Mouse (Mus musculus) layer of hippocampus, postnatal 10 days (tissue): ENCODE measurements at regions not wholly inside any gene's neighbourhood (a gene's known extent, or its start where the extent isn't known, plus 50 kb on each side); places are given as distances from the start of the nearest gene placed in this dataset.

Experiments used
- DNase-seq, 2 experiments: peaks; one replicate each; pipeline ENCODE4 v3.0.0; 2021; ENCODE audit warnings: low spot score in 2 of 2

- no peak for DNase-seq
These were observed 357.6 kb downstream of the 1500009L16Rik start for GRCm38 (mm10) chr10:84080236-84080635.

DNA sequence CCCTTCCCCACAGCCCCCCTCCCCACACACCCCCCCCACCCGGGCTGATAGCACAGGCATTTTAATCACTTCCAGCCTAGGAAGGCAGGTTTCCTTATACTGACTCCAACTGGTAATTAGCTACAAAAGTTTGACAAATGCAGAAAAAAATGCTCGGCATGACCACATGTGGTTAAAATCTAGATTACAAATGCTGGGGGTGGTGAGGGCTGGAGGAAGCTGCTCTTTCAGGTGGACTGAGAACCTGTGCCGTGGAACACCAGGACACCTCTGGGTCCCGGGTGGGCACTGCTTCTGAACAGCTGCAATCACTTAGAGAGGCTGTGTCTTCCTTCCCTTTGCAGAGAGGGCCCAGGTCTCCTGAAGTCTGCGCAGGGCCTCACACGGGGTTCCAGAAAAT, 358.7 kb downstream of the Nuak1 start:
- no peak for DNase-seq

DNA sequence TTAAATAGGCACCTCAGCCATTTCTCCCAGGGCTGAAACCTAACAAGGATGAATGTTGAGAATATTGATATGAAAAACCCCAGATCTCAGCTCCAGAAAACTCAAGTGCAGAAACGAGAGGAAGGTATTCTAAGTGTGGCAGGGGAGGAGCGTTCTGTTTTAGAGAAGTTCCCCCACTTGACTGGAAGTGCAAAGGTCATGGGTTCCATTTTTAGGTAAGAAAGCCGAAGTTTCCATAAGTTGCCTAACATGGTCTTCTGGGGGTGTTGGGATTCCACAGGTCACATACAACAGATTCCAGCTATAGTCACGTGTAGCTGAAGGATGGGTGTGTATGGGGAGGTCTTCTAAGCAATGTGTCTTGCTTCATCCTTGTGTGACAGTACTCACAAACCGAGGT, 352.9 kb downstream of the Nuak1 start:
- DNase-seq: no peak

- DNase-seq: no peak
These were observed 352.5 kb downstream of the Nuak1 start for GRCm38 (mm10) chr10:84087929-84088328.

GRCm38 (mm10) chr10:84088799-84089778, 351.3 kb downstream of the Nuak1 start:
- no peak for DNase-seq

DNA sequence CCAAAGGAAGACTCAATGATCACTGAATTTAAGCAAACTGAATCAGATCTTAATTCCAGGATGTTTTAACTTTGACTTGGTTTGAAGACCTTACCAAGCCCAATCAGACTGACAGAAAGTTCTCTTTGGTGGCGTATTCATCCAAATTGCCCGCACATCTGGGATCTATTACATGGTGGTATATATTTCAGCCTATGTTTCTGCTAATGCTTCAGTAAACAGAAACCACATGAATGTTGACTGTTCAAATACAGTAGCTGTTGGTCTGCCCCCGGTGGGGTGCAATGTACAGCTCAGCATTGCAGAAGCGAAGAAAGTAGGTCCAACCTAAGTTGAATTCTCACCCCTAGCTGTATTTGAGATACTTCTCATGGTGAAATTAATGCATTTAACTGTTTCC, 346.5 kb downstream of the Nuak1 start:
- DNase-seq: no peak

DNA sequence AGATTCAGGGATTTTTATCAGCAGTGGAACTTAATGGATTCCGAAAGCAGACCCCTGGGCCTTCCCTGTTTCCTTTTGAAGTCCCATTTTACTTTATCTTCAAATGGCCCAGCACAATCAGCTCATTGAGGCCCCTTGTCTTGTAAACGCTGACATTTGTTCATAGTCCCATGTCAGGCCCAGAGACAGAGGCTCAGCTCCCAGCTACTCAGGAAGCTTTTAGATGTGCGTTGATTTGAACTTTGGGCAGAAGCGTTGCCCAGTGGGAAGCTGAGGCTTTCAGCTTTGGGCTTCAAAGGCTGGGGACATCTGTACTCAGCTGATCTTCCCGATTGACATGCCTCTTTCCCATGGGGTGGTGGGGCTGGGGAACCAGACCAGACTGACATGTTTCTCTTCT, 343.2 kb downstream of the Nuak1 start:
- no peak for DNase-seq

DNA sequence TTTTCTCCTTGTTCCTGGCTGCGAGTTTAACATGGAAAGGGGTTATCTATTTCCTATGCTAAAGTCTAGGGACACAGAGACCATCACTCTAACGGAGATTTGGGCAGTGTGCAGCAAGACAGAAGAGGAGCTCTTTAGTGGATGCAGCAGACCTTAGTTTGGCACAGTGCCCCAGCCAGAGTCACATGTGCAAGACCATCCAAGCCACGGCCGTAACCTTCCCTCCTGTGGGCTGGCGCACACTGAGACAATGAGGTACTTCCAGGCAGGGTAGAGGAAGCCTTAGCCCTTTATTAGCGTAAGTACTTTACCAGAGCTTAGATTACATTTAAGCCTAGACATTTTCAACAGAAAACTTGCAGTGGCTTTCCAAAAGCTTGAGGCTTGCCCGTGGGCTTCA, 336.4 kb downstream of the Nuak1 start:
- DNase-seq: no peak

DNA sequence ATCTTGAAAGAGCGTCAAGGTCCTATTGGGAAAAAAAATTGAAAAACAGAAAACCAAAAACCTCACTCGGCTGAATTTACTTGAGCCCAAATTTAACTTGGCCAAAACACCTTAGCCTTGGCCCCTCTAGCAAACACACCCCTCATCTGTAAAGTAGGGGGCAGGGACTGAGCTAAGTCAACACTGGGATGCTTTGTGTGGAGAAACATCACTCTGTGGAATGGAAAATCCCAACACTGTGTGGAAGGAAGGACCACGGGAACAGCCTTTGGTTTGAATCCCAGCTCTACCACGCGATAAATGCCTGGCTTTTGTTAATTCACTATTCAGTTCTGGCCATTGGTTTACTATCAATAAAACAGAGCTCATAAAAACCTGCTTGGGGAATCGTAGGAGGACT, 335.8 kb downstream of the Nuak1 start:
- no peak for DNase-seq

DNA sequence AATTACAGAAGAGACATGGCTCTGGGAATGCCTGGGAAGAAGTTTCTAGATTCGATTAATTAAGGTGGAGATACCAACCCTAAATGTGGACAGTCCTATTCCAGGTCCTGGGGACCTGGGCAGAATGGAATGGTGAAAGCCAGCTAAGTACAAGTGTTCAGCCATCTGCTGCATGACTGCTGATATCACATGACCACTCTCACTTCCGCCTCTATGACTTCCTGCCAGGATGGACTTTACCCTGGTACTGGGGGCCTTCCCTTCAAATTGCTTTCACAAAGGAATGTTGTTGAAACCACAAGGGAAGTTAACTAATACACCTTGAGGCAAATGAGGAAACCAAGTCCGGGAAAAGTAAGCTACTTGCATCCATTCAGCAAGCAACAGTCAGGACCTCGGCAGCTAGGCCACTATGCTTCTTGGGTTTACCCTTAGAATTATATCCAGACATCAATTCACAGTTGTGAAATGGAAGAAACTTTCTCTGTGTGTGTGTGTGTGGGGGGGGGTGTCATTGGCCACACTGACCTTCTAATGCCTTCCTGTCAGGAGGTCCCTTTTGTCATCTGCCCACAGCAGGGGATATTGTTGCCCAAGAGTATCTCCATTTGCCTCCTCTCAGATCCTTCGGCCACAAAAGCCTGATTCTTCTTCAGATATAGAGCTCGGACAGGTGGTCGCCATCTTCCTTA, 330.6 kb downstream of the Nuak1 start:
- DNase-seq: no peak

DNA sequence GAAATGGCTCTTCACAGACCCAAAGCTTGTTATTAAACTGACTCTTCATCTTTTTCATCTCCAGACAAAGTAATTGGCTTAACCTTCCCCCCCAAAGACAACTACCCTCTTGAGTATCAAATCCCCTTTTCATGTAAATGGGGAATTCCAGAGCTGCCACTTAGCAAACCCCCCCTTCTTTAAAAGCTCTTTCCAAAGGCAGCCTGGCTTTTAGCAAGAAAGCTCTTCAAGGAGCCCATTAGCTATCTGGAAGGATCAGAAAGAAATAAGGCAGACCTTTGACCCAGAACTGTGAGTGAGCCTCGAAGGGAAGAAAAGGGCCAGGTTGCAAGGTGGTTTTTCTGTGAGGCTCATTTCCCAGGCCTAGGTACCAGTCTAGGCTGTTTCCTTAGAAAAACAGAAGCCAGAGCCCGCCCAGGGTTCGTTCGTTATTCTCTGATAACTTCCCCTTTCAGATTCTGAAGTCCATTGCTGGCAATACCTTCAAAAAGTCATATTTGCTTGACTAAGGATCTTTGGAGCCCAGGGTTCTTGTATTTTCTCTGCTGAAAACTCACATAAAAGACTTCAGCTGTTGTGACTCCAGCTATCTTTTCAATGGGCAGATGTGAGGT, 329.9 kb downstream of the Nuak1 start:
- no peak for DNase-seq

- no peak for DNase-seq
These were observed 328.9 kb downstream of the Nuak1 start for GRCm38 (mm10) chr10:84111502-84111901.

- DNase-seq: no peak
These were observed 328.5 kb downstream of the Nuak1 start for GRCm38 (mm10) chr10:84111909-84112308.

DNA sequence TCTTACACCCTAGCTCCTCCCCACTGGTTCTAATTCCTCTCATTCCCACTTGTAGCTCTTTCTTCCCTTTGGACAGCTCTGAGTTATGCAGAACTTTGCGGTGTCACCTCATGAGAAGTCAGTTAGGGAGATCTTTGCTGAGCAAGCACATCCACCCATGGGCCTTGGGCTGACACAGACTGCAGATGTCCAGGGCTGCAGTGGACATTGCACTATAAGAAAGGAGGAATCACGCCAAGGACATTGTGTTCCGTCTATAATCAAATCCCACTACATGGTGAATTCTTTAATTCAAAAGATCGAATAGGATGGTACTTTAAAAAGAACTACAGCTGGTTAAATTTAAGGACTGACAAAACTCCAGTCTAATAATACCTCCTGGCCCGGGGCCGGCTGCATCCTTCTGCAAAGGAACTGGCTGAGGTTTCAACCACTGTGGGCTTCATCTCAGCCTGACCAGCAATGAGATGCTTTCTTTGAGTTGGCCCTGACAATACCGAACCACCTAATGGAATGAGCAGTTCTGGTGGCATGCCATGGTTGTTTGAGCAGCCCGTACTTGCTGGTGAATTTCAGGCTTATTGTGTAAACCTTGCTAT, 320.3 kb downstream of the Nuak1 start:
- DNase-seq: no peak

DNA sequence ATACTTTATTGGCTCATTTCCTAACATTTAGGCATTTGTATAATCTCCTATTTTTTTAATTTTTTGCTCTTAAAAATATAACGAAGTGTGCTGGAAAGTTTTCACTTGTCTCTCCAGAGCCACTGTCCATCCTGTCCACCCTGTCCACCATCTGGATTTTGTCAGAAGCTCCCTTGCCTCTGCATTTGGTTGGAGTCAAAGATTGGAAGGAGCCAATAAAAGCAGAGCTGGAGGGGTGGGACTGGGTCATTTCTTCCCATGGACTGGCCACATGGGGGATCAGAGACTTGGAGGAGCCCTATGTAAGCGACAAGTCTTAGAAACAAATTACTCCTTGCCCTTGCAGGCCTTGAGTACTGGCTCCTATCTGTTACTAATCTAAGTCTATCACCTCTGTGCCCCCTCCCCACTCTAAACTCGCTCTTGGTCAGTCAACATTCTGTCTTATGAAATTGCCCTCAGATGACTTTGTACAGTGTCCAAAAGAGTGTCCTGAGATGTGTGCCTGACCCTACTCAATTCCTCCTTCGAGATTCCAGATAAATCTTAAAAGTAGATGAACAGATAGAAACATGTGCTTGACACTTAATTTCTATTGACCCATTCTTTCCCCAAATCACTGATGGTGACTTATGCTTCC, 303.3 kb downstream of the Nuak1 start:
- DNase-seq: no peak

DNA sequence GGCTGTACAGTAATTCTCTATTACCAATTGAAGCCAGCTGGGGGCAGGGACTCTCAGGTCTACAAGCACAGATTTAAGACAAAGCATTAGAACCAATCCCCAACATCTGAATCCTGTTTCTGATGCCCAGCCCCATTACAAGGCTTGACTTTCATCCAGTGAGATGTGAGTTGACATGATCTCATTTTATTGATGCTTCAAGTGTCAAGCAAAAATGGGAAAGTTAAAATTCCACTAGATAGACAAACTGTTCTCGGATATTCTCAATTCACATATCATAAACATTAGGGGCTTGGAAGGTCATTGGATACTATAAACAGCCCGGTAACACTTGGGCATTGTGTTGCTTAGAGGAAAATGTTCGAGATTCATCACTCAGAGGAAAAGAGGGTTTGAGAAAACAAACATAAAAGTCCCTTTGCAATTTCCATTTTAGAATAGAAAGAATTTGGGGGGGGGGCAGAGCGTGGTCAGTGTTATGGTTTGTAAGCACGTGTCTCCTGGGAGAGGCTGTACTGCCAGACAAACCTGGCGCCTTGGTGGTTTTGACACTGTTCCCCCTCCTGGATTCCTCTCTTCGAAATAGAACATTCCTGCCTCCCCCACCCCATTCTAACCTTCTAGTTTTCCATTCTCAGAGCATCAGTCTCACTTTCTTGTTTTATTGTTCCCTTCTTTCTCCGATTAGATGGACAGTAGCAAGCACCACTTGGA, 297.5 kb downstream of the Nuak1 start:
- DNase-seq: no peak

GRCm38 (mm10) chr10:84143674-84144343, 296.6 kb downstream of the Nuak1 start:
- DNase-seq: no peak

- DNase-seq: no peak
These were observed 296.1 kb downstream of the Nuak1 start for GRCm38 (mm10) chr10:84144344-84144687.

DNA sequence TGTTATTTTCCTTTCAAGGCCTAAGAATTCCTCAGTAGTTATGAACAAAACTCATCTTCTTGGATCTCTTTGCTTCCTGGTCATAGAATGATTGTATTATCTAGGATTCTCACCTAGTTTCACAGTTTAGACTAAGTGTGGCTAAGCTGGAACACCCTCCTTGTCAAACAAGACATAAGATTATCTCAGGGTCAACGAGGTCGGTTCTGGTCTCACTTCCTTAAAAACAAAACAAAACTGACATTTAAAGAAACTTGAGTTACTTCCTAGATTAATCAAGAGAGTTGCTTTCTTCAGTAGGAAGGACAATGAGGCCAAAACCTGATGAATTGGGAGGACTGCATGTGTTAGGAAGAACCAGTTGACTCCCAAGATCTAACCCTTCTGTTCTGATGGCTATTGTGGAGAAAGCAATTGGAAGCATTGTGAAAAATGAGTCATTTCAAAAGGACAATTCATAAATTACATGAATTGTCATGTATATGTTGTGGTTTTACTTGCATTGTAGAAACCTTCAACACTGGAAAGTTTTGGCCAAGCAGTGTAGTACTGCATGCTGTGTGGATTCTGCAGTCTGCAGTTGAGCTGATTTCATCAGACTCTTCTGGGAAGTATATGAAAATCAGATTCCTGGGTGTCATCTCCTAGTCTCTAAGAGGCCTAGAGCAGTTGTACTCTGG, 293.0 kb downstream of the Nuak1 start:
- DNase-seq: no peak

- no peak for DNase-seq
These were observed 276.6 kb downstream of the Nuak1 start for GRCm38 (mm10) chr10:84163752-84164151.
